Mouse (Mus musculus) G1E (cell line): ENCODE measurements around the gene Ckmt2.

Source experiments
- CTCF ChIP-seq: IDR thresholded peaks from 2 replicates; pipeline ENCODE4 v1.5.1; 2012; ENCODE audit warnings: low read depth, low read length, inconsistent platforms, mixed read lengths
- GATA1 ChIP-seq: IDR thresholded peaks from 2 replicates; pipeline ENCODE4 v1.6.1; 2012; ENCODE audit warnings: borderline replicate concordance, low read length, inconsistent platforms, mixed read lengths
- GATA2 ChIP-seq: IDR thresholded peaks from 2 replicates; pipeline ENCODE4 v1.6.1; 2012; ENCODE audit warnings: low read depth, low read length, inconsistent platforms, borderline replicate concordance
- POLR2AphosphoS5 ChIP-seq: IDR thresholded peaks from 2 replicates; pipeline ENCODE4 v1.6.1; 2012; ENCODE audit warnings: low read depth, low read length, inconsistent platforms; ENCODE audit not compliant: insufficient replicate concordance
- TAL1 ChIP-seq: conservative IDR thresholded peaks from 2 replicates; pipeline ENCODE4 v1.6.1; 2012; ENCODE audit warnings: low read depth, low read length, inconsistent platforms, mixed read lengths

GRCm38 (mm10) chr13:91877350-91877749 lies 665 bp upstream of the Ckmt2 start:
- TF ChIP-seq CTCF (no peak), GATA1 (no peak), TAL1 (no peak), GATA2 (no peak), POLR2AphosphoS5 (no peak)
